Mouse (Mus musculus) liver, adult 2 months (tissue): ENCODE results near the gene Prrc2a.

ENCODE experiments used
- CTCF ChIP-seq: fragments of 200-500 bp; IDR thresholded peaks from 2 replicates; pipeline ENCODE4 v1.5.1; 2011; ENCODE audit warnings: low read depth, low read length, control low read depth
- POLR2A ChIP-seq: fragments of 200-500 bp; IDR thresholded peaks from 2 replicates; pipeline ENCODE4 v1.6.1; 2011; ENCODE audit warnings: low read length, control low read depth; ENCODE audit not compliant: insufficient read depth; ENCODE audit errors: extremely low read depth

- TF ChIP-seq CTCF (no peak), POLR2A (no peak)
Observed at GRCm38 (mm10) chr17:35167794-35168193, 3.1 kb upstream of the Prrc2a start.
